Mouse (Mus musculus) heart, embryonic 10.5 days (tissue): Measurements from ENCODE around the gene Dync1i2. TPM values are rescaled to one million over a fixed set of nuclear protein-coding genes. Genes with fewer than 3 reads are reported as not detected.

Source experiments
- polyA plus RNA-seq: library from polyadenylated mRNA; unstranded; fragments of >200 nt; fragmentation: Nextera tagmentation; extraction: Ambion mirVana; gene quantifications from 2 replicates; pipeline ENCODE4 v1.2.1, GENCODE M21; 2016

Dync1i2 gene
- polyA plus RNA-seq, 1 experiment from 2014 or later = 70.4 TPM

Other genes with a start within 250 kb of the Dync1i2 start
- gene Dcaf17, start 156.4 kb upstream of the Dync1i2 start, polyA plus RNA-seq = 24.9 and 25.8 TPM in 2 replicates
- 14.6 and 15.7 TPM in 2 replicates for gene Mettl8, start 156.1 kb upstream of the Dync1i2 start, polyA plus RNA-seq
- gene Cybrd1, start 93.8 kb upstream of the Dync1i2 start, polyA plus RNA-seq = 1.2 and 1.9 TPM in 2 replicates
- 47.0 and 86.1 TPM in 2 replicates for gene Slc25a12, start 156.0 kb downstream of the Dync1i2 start, polyA plus RNA-seq
- gene Hat1, start 177.3 kb downstream of the Dync1i2 start, polyA plus RNA-seq = 161 and 182 TPM in 2 replicates
- 29.0 and 31.6 TPM in 2 replicates for gene Metap1d, start 241.6 kb downstream of the Dync1i2 start, polyA plus RNA-seq